Mouse (Mus musculus) ES-Bruce4 (cell line): ENCODE results near the gene Bub1b. TPM values are rescaled to one million over a fixed set of nuclear protein-coding genes. Genes with fewer than 3 reads are reported as not detected.

Experiments
- H3K27ac ChIP-seq: 2 replicates; pipeline ENCODE4 v1.5.1; 2012; ENCODE audit warnings: low read length, inconsistent platforms; ENCODE audit not compliant: insufficient read depth
- H3K27me3 ChIP-seq: 2 replicates; pipeline ENCODE4 v1.6.1; 2012; ENCODE audit warnings: mild to moderate bottlenecking, low read length, inconsistent platforms; ENCODE audit not compliant: control insufficient read depth, poor library complexity, insufficient read depth, severe bottlenecking
- H3K36me3 ChIP-seq: 2 replicates; pipeline ENCODE4 v1.6.1; 2012; ENCODE audit warnings: inconsistent platforms, mild to moderate bottlenecking, low read length, moderate library complexity; ENCODE audit not compliant: control insufficient read depth, poor library complexity, insufficient read depth, severe bottlenecking
- H3K4me1 ChIP-seq: one replicate; pipeline ENCODE4 v1.8.1; 2011; ENCODE audit warnings: low read length; ENCODE audit not compliant: control insufficient read depth, insufficient read depth
- H3K4me3 ChIP-seq: 2 replicates; pipeline ENCODE4 v1.5.1; 2011; ENCODE audit warnings: low read depth, mild to moderate bottlenecking, low read length
- H3K9ac ChIP-seq: 2 replicates; pipeline ENCODE4 v1.6.1; 2012; ENCODE audit warnings: low read depth, mild to moderate bottlenecking, inconsistent platforms; ENCODE audit not compliant: poor library complexity, severe bottlenecking
- H3K9me3 ChIP-seq: replicated peaks from 2 replicates; pipeline ENCODE4 v1.6.1; 2012; ENCODE audit warnings: mild to moderate bottlenecking, low read length, inconsistent platforms; ENCODE audit not compliant: control insufficient read depth, poor library complexity, insufficient read depth, severe bottlenecking
- CTCF ChIP-seq: IDR thresholded peaks from one replicate; pipeline ENCODE4 v1.8.1; 2011; ENCODE audit warnings: low read depth, low read length
- EP300 ChIP-seq: IDR thresholded peaks from 2 replicates; pipeline ENCODE4 v1.6.1; 2011; ENCODE audit warnings: low read depth, low read length; ENCODE audit not compliant: insufficient read depth
- POLR2A ChIP-seq: IDR thresholded peaks from one replicate; pipeline ENCODE4 v1.8.1; 2011; ENCODE audit warnings: low read length; ENCODE audit not compliant: insufficient read depth
- polyA plus RNA-seq: library from polyadenylated mRNA; stranded (reverse); fragments of >200 nt; gene quantifications from 2 replicates; pipeline ENCODE4 v1.2.4, GENCODE M21; 2011; ENCODE audit warnings: low read depth; ENCODE audit not compliant: missing spikeins, insufficient read depth, insufficient read length

The Bub1b gene
- polyA plus RNA-seq, 1 experiment, result 189 TPM

GRCm38 (mm10) chr2:118671728-118672127 lies 73.7 kb downstream of the Bub1b start:
- Histone ChIP-seq H3K9me3 (no peaks in the 10 kb centered on the region), H3K4me1 (peaks cover 6% of the 10 kb centered on the region), H3K9ac (no peak overlapping the region), H3K27ac (no peak overlapping the region), H3K4me3 (no peak overlapping the region), H3K36me3 (no peaks in the 10 kb centered on the region), H3K27me3 (peaks cover under 1% of the 10 kb centered on the region; the same call in 1 of the 2 replicates)
- no peak for TF ChIP-seq EP300
- no peak for TF ChIP-seq POLR2A
- no peak for TF ChIP-seq CTCF

- TF ChIP-seq CTCF (no peak), EP300 (no peak)
- Histone ChIP-seq H3K27me3 (peaks cover 14% of the 10 kb centered on the region), H3K4me3 (no peak overlapping the region)
Measured at GRCm38 (mm10) chr2:118673686-118674465, 75.9 kb downstream of the Bub1b start.

GRCm38 (mm10) chr2:118674500-118674899 lies 76.5 kb downstream of the Bub1b start:
- no peaks in the 10 kb centered on the region for H3K9me3 ChIP-seq
- peaks cover 14% of the 10 kb centered on the region for H3K27me3 ChIP-seq
- TF ChIP-seq CTCF (no peak), EP300 (no peak), POLR2A (no peak)

More at GRCm38 (mm10) chr2:118673686-118674465, 75.9 kb downstream of the Bub1b start:
- Histone ChIP-seq H3K27ac (0 out of 2 replicates have a peak overlapping the region, but pooled peaks have one; percentile 4), H3K4me1 (peaks cover 6% of the 10 kb centered on the region), H3K9ac (no peak overlapping the region), H3K9me3 (no peaks in the 10 kb centered on the region), H3K36me3 (no peaks in the 10 kb centered on the region)

GRCm38 (mm10) chr2:118676839-118677741 lies 79.1 kb downstream of the Bub1b start:
- H3K27ac ChIP-seq, result no peak overlapping the region

More at GRCm38 (mm10) chr2:118674500-118674899, 76.5 kb downstream of the Bub1b start:
- H3K4me1 ChIP-seq, result peaks cover 6% of the 10 kb centered on the region
- no peak overlapping the region for H3K9ac ChIP-seq
- no peak overlapping the region for H3K27ac ChIP-seq
- H3K36me3 ChIP-seq, result no peaks in the 10 kb centered on the region
- H3K4me3 ChIP-seq, result no peak overlapping the region

GRCm38 (mm10) chr2:118677817-118678216 lies 79.8 kb downstream of the Bub1b start:
- Histone ChIP-seq H3K4me3 (peak overlapping the region; percentile 76), H3K4me1 (peaks cover 6% of the 10 kb centered on the region), H3K36me3 (no peaks in the 10 kb centered on the region), H3K27ac (no peak overlapping the region), H3K9ac (peak overlapping the region; percentile 81), H3K27me3 (peaks cover 14% of the 10 kb centered on the region), H3K9me3 (no peaks in the 10 kb centered on the region)
- no peak for TF ChIP-seq CTCF
- no peak for TF ChIP-seq EP300
- no peak for TF ChIP-seq POLR2A

More at GRCm38 (mm10) chr2:118676839-118677741, 79.1 kb downstream of the Bub1b start:
- TF ChIP-seq POLR2A (no peak), EP300 (no peak), CTCF (no peak)
- Histone ChIP-seq H3K27me3 (peaks cover 14% of the 10 kb centered on the region), H3K9me3 (no peaks in the 10 kb centered on the region), H3K36me3 (no peaks in the 10 kb centered on the region), H3K9ac (peak overlapping the region; percentile 81), H3K4me1 (peaks cover 6% of the 10 kb centered on the region), H3K4me3 (peak overlapping the region; percentile 76)
